Mouse (Mus musculus) thymus, postnatal 14 days (tissue): ENCODE results near the gene BC051142.
A peak's percentile ranks its signal among the peaks of the same experiment; 100 is the strongest.

Source experiments
- DNase-seq: peaks from one replicate; pipeline ENCODE4 v3.0.0; 2021

The BC051142 gene

GRCm38 (mm10) chr17:34398711-34399393 lies at the start of gene BC051142:
TSS of gene BC051142 (plus strand) at chr17:34398820.
- DNase-seq = peak; percentile 80

- DNase-seq = peak; percentile 84
These were observed 49.2 kb upstream of the BC051142 start for GRCm38 (mm10) chr17:34349429-34349828.

GRCm38 (mm10) chr17:34354539-34354938 lies 44.1 kb upstream of the BC051142 start, which contains the start of gene Btnl2:
TSS of gene Btnl2 (plus strand) at chr17:34354822.
- DNase-seq = no peak

- DNase-seq = peak; percentile 28
These were observed 43.7 kb upstream of the BC051142 start for GRCm38 (mm10) chr17:34354940-34355339.

GRCm38 (mm10) chr17:34362954-34363546 lies 35.6 kb upstream of the BC051142 start:
- DNase-seq = no peak

DNA sequence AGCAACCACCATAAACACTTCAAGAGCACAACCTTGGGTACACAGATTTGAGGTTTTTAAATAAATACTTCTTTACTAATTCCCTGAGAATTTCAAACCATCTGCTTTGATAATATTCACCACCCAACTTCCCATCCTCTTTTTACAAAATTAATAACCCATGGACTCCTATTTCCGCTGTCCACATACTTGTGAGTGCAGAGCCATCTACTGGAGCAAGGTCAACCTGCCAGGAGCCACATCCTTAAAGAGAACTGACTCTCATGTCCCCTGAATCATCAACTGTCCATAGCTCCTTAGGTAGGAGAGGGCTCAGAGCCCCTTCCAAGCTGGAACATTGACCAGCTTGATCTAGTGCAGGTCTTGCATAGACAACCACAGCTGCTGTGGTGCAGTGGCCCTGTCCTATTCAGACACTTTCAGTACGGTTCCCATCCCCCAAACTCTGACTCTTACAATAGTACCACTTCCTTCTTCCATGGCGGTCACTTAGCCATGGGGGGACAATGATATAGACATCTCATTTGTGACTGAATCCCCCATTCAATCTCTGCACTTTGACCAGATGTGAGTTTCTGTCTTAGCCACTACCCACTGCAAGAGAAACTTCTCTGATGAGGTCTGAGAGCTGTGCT lies 34.8 kb upstream of the BC051142 start:
- DNase-seq = no peak

GRCm38 (mm10) chr17:34365031-34365430 lies 33.6 kb upstream of the BC051142 start:
- no peak for DNase-seq

DNA sequence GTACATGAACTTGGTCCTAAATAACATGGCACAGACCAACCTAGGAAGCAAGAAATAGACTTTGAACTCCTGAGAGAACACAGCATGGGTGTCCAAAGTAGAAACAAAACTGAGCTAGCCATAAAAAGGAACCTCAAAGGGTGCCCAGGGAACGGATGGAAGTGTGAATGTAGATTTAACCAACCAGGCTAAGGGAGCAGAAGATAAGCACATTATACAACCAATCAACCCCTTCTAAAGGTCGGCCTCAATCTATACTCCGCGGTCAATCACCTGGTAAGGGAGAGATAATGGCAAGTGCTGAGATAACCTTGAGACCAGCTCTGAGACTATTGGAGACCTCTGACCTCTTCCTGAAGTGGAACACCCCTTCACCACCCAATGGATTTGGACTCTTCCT lies 28.1 kb upstream of the BC051142 start:
- no peak for DNase-seq

DNA sequence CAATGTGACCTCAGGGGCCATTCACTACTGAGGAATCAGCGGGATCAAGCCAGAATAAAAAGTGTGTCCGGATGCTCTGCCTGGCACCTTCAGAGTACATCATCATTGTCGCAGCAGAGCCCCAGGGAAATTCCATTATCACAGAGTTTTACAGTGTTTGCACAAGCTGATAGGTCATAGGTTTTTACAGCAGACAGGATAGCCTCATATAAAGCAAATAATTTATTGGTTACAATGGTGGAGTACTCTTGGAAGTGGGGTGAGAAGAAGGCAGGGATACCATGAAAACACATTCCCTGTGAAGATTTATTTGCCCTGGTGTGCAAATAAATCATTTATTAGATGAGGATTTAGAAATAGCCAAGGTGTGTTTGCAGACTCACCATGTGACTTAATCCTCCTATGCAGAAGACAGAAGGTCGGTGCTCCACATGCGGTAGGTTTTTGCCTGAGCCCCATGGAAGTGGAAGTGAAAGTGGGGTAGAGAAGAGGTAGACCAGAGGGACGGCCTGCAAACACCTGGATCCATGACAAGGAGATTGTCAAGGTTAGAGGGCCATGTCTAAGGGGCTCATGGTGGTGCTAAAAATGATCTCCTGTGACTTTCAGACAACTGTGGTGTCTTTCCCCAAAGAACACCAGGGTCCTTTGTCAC lies 25.4 kb upstream of the BC051142 start:
- no peak for DNase-seq

- DNase-seq = no peak
These were observed 21.8 kb upstream of the BC051142 start, which contains the start of gene Btnl1 for GRCm38 (mm10) chr17:34376847-34377246. TSS of gene Btnl1 (plus strand) at chr17:34377132.

- DNase-seq = no peak
These were observed 21.0 kb upstream of the BC051142 start for GRCm38 (mm10) chr17:34377450-34378209.

GRCm38 (mm10) chr17:34378716-34379115 lies 19.9 kb upstream of the BC051142 start:
- DNase-seq = no peak

GRCm38 (mm10) chr17:34379451-34379850 lies 19.2 kb upstream of the BC051142 start:
- DNase-seq = no peak

DNA sequence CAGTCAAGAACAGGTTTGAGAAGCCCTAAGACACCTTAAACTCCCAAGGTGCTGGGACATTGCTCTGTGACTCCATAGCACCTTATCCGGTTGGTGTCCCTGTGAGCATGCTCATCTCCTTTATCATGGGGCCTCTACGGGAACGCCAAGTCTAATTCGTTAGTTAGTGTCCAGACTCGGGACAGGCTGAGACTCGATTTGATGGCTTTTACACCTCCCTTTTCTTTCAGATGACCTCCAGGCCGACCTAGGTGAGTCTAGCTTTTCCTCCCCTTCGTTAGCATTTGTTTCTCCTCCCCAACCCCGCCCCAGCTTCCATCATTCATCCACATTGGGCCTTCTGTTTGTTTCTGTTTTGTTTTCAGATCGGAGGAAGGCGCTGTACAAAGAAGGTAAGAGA lies 16.7 kb upstream of the BC051142 start:
- DNase-seq = no peak

GRCm38 (mm10) chr17:34383212-34383611 lies 15.4 kb upstream of the BC051142 start:
- peak; percentile 46 for DNase-seq

DNA sequence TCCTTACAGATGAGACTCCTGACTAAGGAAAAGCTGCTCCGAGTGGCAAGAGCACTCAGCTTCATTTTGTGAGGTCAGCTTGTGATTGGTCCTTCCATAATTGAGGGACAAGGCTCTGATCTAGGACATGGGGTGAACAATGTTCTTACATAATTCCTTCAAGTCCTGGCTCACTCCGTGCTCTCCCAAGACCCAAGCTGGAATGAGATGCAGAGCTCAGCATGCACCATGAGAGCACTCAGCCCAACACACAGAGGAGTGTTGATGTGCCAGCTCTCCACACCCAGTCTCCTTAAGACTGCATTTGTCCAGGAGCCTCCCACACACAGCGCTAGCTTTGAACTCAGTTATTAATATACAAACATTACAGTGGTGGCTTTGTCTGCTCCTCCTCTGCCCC lies 13.9 kb upstream of the BC051142 start:
- DNase-seq = no peak

DNA sequence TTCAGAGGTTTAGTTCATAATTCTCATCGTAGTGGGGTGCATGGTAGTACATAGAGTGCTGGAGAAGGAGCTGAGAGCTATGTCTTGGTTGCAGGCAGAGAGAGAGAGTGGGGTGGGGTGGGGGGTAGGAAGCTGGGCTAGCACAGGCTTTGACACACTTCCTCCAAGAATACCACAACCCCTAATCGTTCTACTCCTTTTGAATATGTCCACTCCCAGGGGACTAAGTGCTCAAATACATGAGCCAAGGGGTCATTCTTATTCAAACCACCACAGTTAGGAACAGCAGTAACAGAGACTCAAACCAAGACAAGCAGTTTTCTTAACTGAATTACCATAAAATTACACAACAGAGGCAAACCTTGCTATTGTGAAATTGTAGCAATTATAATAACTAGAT lies 12.0 kb upstream of the BC051142 start:
- DNase-seq = no peak

- DNase-seq = peak; percentile 47
These were observed 10.1 kb upstream of the BC051142 start for GRCm38 (mm10) chr17:34388513-34388912.

DNA sequence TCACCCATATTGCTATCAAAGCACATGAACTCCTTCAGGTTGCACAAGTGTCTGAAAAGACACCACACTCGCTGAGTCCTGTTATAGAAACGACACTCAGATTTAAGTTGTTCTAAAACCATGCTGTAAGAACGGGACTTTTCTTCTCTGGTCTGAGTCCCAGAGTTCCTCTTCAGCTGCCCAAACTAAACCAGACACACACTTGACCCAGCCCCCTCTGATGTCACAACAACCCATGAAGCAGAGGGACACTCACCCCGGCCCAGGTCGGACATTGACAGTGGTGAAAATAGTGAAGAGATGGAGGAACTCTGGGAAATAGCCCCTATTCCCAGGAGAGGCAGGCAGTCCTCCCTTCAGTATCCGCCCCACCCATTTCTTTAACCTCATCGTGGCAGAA lies 7.1 kb upstream of the BC051142 start:
- DNase-seq = no peak

- DNase-seq = peak; percentile 13
These were observed 6.3 kb upstream of the BC051142 start for GRCm38 (mm10) chr17:34392321-34392720.

DNA sequence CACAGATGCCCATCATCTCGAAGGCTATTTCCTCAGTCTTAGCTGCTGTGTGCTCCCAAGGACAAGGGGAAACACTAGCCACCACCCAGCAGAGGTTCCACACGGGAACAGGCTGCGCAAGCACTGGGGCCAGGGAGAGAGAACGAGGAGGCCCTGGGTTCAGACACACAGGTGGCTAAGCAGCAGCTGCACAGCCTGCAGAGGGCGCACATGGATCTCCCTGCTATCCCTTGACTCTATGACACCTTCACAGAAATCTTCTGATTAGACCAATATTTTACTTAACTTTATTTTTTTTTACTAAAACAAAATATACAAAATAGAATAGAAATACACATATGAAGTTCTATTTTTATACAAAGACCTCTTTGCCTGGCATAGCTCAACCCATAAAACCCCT lies 1.3 kb upstream of the BC051142 start:
- DNase-seq = peak; percentile 37

GRCm38 (mm10) chr17:34398058-34398710 lies 436 bp upstream of the BC051142 start:
- peak; percentile 67 for DNase-seq
